Mouse (Mus musculus) embryo, embryonic 10.5 days (tissue): ENCODE data around the gene Samd14.
A peak's percentile ranks its signal among the peaks of the same experiment; 100 is the strongest.

Experiments used
- DNase-seq: peaks from one replicate; pipeline ENCODE4 v3.0.0-alpha.2; 2015; ENCODE audit warnings: low spot score

The Samd14 gene

DNA sequence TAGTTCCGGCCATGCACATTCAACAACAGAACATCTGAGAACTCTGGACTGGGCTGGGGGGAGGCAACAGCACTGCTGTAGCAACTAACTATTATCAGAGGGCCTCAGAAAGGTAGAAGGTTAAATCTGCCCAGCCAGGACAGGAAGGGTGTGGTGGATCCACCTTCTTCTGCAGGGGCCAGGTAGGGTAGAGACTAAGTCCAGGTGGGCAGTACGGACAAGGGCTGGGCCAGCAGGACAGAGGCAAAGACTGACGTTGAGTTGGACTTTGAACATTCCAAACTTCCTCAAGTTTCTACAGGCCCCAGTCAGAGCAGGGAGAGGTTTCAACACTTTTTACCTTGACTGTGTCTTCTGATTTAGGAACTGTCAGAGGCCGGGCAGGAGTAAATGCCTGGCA is 65.0 kb downstream of the Samd14 start:
- DNase-seq: no peak

- peak; percentile 59 for DNase-seq
These were observed 65.7 kb downstream of the Samd14 start for GRCm38 (mm10) chr11:95075197-95076040.
